Mouse (Mus musculus) lung, postnatal 25 days (tissue): ENCODE results near the gene Bloc1s5.
A peak's percentile ranks its signal among the peaks of the same experiment; 100 is the strongest.
"Not testable (repeated sequence)": the region's sequence is repeated elsewhere in the genome, so short reads cannot be mapped to it uniquely, and the experiment has no call there.

Source experiments
- DNase-seq: peaks from one replicate; pipeline ENCODE4 v3.0.0; 2022; ENCODE audit warnings: low spot score

Bloc1s5 gene

DNA sequence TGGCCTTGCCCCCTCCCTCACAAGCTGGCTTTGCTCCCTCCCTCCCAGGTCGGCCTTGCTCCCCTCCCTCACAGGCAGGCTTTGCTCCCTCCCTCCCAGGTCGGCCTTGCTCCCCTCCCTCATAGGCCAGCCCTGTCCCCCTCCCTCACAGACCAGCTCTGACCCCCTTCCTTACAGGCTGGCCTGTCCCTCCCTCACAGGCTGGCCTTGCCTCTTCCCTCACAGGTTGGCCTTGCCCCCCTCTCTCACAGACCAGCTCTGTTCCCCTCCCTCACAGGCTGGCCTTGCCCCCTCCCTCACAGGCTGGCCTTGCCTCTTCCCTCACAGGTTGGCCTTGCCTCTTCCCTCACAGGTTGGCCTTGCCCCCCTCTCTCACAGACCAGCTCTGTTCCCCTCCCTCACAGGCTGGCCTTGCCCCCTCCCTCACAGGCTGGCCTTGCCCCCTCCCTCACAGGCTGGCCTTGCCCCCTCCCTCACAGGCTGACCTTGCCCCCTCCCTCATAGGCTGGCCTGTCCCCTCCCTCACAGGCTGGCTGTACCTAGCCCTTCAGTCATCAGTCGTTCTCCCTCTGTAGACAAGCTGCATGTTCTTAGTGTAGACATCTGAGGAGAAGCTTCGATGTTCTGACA is 16.8 kb downstream of the Bloc1s5 start:
- not testable (repeated sequence) for DNase-seq

DNA sequence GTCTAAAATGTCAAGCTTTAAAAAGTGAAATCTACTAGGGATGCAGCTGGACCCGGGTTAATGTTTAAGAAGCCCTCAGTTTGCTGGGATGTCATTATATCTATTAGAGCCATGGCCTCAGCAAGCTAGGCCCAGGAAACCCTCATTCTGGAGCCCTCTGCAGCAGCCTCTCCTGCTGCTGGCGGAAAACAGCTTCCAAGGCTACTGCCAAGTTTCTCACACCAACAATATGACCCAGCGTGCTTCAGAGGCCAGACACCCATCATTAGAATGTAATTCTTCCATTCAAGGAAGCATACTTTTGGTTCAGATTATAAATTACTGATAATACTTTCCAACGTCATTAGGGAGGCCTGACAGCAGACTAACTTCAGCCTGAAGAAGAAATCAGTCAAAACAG is 18.0 kb downstream of the Bloc1s5 start:
- peak; percentile 9 for DNase-seq

DNA sequence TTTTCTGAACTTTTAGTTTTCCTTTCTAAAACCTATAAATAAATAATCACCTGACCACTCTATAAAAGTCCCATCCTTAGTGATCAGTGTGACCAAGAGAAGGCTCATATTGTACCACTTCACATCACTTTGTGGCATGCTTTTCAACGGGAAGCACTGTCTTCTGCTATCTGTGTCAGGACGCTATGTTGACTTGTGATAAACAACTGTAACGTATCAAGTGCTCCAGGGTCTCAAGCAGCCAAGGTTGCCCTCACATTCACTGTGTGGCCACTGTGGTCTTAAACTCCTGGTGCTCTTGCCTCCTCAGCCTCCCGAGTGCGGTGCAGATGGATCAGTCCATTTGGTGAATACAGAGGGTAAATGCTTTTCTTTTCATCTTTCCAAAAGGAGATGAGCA is 19.3 kb downstream of the Bloc1s5 start:
- DNase-seq = no peak

GRCm38 (mm10) chr13:38614298-38614697 is 20.6 kb downstream of the Bloc1s5 start:
- peak; percentile 41 for DNase-seq

- DNase-seq = no peak
Measured at GRCm38 (mm10) chr13:38613583-38613982, 21.3 kb downstream of the Bloc1s5 start.

DNA sequence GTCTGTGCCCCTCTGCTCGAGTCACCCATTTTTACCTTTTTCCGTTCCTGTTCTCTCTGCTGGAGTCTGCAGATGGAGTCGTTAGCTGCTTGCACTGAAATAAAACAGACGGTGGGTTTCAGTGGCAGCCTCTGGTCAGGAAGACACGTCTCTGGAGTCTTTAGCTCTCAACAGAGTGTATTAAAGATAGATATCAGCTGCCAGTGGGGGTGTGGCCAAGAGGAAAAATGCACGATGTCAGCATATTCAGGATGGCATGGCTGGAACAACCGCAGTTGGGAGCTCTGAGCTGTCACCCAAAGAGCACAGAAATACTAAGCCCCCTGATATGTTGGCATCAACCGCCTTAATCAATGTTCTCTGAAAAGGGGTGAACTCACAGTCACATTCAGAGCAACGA is 22.3 kb downstream of the Bloc1s5 start:
- DNase-seq = no peak

GRCm38 (mm10) chr13:38612179-38612578 is 22.7 kb downstream of the Bloc1s5 start:
- no peak for DNase-seq

GRCm38 (mm10) chr13:38610336-38610735 is 24.6 kb downstream of the Bloc1s5 start:
- DNase-seq = peak; percentile 76

- no peak for DNase-seq
Measured at GRCm38 (mm10) chr13:38607130-38607529, 27.8 kb downstream of the Bloc1s5 start.

GRCm38 (mm10) chr13:38605353-38605752 is 29.6 kb downstream of the Bloc1s5 start:
- DNase-seq = no peak

GRCm38 (mm10) chr13:38602966-38603365 is 31.9 kb downstream of the Bloc1s5 start:
- no peak for DNase-seq

- no peak for DNase-seq
Measured at GRCm38 (mm10) chr13:38602243-38602832, 32.6 kb downstream of the Bloc1s5 start.

GRCm38 (mm10) chr13:38600811-38601210 is 34.1 kb downstream of the Bloc1s5 start:
- no peak for DNase-seq

- peak; percentile 28 for DNase-seq
Measured at GRCm38 (mm10) chr13:38597076-38597475, 37.8 kb downstream of the Bloc1s5 start.

GRCm38 (mm10) chr13:38596461-38596860 is 38.4 kb downstream of the Bloc1s5 start:
- DNase-seq = no peak

- peak; percentile 20 for DNase-seq
Measured at GRCm38 (mm10) chr13:38593114-38593513, 41.8 kb downstream of the Bloc1s5 start.

- no peak for DNase-seq
Measured at GRCm38 (mm10) chr13:38587350-38587749, 47.6 kb downstream of the Bloc1s5 start.

DNA sequence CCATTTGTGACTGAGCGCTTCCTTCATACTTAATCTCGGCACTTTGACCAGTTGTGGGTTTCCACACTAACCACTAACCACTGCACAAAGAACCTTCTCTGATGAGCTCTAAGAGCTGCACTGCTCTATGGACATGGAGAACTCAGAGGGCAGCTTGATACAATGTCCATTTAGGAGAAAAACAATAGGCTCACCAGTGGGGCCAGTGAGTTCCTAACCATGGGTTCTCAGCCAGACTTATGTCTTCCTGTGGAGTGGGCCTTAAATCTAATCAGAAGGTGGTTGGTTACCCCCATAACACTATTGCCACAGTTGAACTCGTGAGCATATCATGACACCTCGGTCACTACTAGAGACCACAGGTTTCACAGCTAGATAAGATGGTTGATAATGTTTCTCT is 48.5 kb downstream of the Bloc1s5 start:
- no peak for DNase-seq

DNA sequence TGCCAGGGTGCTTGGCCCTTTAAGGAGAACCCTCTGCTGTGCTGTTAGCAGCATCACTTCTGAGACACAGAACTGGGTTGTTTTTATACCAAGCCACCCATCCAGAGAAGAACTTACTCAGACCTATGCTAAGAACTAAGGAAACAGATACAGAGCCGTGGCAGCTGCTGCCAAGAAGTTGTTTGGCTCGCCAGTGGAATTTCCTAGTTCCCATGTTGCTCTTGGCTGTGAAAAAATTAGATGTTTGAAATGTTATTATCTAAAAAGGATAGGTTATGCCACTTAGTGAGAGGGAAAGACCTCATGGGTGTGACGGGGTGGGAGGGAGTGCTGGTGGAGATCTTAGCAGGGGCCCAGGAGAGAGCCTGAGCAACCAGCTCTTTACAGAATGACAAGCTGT is 52.1 kb downstream of the Bloc1s5 start:
- DNase-seq = peak; percentile 20

DNA sequence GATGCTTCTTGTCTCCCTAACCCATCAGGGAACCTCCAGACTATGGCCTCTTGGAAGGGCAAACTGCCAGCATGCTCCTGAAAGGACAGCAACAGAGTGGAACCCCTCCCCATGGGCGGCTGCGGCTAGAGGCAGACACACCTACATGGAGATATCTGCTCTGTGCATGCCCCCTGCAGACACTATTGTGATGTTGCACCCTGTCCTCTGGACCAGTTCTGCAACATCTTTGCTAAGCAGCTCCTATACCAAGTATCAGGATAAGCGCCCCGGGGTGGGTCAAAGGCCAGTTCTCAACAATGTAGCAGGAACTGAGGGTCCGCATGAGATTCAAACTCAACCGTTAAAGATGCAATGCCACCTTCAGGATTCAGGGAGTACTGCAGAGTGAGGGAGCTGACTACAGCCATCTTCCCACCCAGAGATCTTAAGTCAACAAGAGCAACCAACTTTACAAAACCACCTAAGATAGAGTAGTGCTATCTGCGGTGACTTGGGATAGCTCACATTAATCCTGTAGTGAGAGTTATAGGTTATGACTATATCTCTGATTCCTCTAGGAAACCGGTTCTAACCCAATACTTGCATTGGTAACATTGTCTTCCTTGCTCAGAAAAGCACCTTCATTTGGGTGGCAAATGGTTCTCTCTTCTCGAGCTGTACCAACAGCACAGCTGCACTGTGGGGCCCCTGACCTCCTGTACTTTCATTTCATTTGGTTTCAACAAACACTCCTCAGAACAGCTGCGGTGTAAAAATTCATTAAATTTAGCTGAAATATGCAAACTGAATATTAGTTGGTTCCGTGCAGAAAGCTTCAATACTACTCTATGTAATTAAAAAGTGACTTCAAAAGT is 54.1 kb downstream of the Bloc1s5 start:
- DNase-seq = no peak

DNA sequence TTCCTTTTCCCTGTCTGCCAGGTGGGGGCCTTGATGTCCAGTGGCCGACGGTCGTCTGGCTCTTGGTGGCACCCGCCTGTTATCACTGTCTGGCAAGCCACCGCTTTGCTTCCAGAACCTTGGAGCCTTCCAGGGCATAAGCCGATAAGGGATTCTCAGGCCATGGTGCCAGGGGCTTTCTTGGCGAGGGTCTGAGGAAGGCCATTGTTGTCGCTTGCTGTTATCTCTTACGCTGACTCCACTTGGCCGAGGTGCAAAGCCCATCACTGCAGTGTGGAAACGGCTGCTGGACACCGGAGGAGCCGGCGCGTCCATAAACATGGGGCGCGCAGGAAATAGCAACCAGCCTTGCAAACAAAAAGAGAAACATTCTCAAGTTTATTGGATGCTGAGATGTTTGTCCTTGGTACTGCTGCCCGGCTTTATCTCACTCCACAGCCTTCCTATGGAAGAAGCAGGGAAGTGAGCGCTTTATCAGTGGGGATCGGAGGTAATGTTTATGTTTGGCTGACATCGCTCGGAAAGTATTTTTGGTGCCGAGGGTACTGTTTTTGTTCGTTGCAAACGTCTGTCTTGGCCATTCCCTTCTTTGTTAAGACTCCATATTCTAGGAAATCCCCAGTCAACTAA is 54.8 kb downstream of the Bloc1s5 start:
- peak; percentile 91 for DNase-seq

GRCm38 (mm10) chr13:38574668-38575067 is 60.2 kb downstream of the Bloc1s5 start:
- DNase-seq = no peak

DNA sequence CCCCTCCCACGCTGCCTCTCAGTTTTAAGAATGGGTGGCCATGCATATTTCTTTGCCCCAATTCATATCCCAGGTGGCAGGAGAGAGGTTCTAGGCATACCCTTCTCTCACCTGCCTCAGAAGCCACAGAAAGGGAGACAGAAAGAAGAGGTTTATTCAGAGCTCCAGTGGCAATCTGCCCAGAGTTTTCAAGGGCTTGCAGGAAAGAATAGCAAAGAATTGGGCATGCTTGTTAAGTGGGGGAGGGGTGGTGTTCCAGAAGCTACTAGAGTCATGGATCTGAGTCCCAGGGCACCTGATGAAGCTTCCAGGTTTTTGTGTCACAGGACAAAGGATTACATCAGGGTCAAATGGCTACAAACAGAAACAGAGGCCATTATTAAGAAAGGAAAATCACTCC is 61.6 kb downstream of the Bloc1s5 start:
- DNase-seq = peak; percentile 26
